Mouse (Mus musculus): ENCODE data around the gene Kif4.

DNA sequence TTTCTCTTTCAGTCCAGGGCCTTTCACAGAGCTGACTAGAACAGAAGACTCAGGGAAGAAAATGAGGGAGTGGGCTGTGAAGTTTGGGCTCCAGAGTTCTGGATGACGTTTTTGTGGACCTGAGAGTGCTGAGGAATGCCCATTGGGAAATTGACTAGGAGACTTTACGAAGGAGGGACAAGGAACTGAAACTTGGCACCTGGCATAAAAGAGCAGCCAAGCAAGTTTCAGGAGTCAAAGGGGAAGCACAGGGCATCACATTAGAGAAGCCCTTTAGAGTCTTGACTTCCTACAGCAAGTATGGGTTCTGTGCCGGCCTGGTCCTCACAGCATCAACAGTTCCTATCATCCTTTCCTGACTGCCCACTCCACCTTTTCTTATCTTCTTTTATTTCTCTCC lies 149.9 kb downstream of the Kif4 start:
- TF ChIP-seq MAFK (IDR thresholded peaks at IDR 0.05; ENCODE audit: insufficient read depth, low read depth, low read length), result no peak
- TF ChIP-seq ZC3H11A (IDR thresholded peaks at IDR 0.05; ENCODE audit: borderline replicate concordance, low read depth, low read length), result no peak
- TF ChIP-seq ZNF384 (IDR thresholded peaks at IDR 0.05; ENCODE audit: low read depth, low read length), result no peak
